Mouse (Mus musculus) heart, adult 18-20 months (tissue): ENCODE results near the gene Akap1. TPM values are rescaled to one million over a fixed set of nuclear protein-coding genes. Genes with fewer than 3 reads are reported as not detected.

Experiments
- DNase-seq, 2 experiments: peaks; one replicate each; pipeline ENCODE4 v3.0.0; 2021 to 2022; ENCODE audit warnings: mixed read lengths in 1 of 2
- total RNA-seq, 2 experiments: library from RNA; stranded (reverse); gene quantifications; 2 replicates each; pipeline ENCODE4 v1.2.3; 2021

Akap1 gene
- total RNA-seq, 2 experiments from 2014 or later: 147 to 157 TPM

DNA sequence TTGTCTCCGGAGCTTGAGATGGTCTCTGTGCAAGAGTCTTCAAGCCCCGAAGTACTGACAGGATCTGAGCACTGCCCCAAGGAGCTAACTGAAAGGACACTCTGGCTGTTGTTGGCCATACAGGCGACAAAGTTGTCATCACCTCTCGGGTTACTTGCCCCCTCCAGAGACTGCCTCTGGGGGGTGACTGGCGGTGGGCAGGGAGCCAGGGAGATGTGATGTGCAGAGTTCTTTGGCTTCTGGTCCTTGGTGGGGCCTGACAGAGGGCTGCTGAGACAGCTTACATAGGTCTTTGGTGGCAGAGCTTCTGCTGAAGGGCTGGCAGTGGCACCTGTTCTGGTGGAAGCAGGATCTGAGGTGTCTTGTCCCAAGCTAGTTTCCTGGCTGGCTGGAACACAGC, 20.0 kb downstream of the Akap1 start:
- DNase-seq: no peak

GRCm38 (mm10) chr11:88843305-88843704, 21.1 kb downstream of the Akap1 start:
- DNase-seq: no peak

GRCm38 (mm10) chr11:88842315-88842975, 21.9 kb downstream of the Akap1 start:
- no peak for DNase-seq

DNA sequence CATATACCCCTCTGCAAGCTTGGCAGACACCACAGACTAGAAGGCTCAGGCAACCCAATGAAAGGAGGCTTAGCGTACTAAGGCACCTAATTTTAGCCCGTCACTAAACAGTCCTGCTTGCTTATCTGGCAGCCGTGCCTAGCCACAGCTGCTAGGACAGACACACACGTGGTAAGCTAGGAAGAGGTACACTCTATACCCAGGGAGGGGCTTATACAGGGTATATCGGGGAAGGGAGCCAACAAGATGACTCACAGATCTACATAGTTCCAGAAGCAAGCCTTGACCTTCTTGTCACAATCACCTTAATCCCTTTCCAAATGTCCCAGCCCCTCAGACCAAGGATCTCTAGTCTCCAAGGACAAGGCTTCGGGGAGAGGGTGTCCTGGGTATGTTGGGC, 23.0 kb downstream of the Akap1 start:
- DNase-seq: peak; percentile 53 to 71

- no peak for DNase-seq
Observed at GRCm38 (mm10) chr11:88840724-88841350, 23.5 kb downstream of the Akap1 start.

- DNase-seq: no peak
Observed at GRCm38 (mm10) chr11:88840292-88840691, 24.1 kb downstream of the Akap1 start.

GRCm38 (mm10) chr11:88839379-88839778, 25.0 kb downstream of the Akap1 start:
- no peak for DNase-seq

DNA sequence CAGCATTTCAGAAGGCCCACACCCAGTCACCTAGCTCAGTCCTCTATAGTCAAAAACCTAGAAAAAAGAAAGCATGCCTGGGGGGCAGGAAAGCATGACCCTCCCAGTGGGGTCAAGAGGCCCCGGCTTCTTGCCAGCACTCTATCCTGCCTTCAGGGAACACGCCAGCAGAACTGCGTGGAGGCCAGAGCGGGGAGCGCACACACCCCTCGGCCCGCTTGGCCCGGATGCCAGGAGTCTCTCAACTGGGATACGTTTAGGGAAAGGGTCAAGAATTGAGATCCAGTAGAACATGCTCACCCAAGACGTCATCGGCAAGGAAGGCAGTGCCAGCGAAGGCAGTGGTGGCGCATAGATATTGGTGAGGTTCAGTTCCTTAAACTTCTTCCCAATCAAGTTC, 25.8 kb downstream of the Akap1 start:
- DNase-seq: peak in 1 of 2 experiments; percentile 38

- no peak for DNase-seq
Observed at GRCm38 (mm10) chr11:88834606-88835005, 29.8 kb downstream of the Akap1 start.

DNA sequence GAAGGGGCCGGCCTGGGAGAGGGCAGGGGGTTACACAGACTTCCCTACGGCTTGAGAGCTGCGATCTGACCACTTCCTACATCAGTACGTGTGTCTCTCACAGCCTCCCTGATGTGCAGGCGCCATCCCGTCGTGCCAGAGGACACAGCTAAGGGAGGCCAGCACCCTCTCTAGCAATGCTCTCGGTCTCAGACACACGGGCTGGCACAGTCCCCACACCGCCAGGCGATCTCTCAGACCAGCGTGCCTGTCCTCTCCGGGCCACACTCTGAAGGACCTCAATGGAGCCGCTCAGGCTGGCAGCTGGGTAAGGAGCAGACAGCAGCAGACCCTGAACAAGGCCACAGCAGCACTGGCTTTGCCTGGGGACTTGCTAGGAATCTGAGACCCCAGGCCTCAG, 30.3 kb downstream of the Akap1 start:
- peak in 1 of 2 experiments; percentile 41 for DNase-seq

DNA sequence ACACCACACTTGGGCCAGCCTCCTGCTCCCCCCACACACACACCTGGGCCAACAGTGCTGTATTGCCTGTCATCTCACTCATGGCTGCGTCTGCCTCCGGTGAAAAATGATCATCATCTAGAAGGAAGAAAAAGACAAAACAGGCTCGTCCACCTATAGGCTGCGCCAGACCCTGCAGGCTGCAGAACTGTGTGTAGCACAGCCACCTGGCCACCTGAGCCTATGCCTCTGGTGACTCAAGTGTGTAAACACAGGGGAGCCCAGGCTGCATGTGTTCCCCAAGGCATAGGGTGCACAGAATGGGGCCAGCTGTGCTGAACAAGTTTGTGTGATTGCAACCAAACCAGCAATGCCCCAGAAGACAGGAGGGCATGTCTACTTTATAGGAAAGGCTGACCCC, 31.3 kb downstream of the Akap1 start:
- no peak for DNase-seq

- no peak for DNase-seq
Observed at GRCm38 (mm10) chr11:88830257-88830804, 34.1 kb downstream of the Akap1 start.

DNA sequence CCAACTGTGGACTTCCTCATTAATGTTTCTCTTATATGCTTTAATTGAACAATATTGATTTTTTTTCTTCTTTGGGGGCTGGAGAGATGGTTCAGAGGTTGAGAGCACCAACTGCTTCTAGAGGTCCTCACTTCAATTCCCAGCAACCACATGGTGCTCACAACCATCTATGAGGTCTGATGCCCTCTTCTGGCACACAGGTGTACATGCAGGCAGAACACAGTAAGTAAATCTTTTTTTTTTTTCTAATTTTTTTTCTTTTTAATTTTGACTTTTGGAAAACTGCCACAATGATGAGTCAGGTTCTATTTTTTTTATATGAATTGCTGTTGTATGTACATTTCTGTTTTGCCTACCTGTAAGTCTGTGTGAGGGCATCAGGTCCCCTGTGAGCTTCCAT, 35.9 kb downstream of the Akap1 start:
- no peak for DNase-seq

GRCm38 (mm10) chr11:88825909-88826308, 38.5 kb downstream of the Akap1 start:
- no peak for DNase-seq

- peak; percentile 72 to 86 for DNase-seq
Observed at GRCm38 (mm10) chr11:88822991-88823390, 41.4 kb downstream of the Akap1 start.

GRCm38 (mm10) chr11:88822526-88822925, 41.9 kb downstream of the Akap1 start:
- no peak for DNase-seq

GRCm38 (mm10) chr11:88820742-88821576, 43.4 kb downstream of the Akap1 start:
- DNase-seq: peak; percentile 41 to 51

DNA sequence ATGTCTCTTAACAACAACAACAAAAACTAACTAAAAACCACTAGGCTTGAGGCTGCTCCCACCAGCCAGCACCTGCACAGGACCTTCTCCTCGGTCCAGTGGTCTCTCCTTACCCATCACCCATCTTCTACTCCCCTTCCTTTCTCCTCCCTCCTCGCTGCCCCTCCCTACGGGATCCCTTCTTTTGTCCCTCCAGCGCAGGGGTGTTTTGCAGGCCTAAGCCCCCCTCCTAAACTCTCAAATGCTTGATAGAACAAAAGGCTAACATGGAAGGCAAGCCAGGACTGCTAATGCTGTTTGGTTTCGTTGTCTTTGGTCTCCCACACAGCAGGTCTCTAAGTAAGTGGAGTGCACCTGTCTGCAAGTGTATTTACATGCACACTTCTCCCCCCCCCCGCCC, 44.1 kb downstream of the Akap1 start:
- no peak for DNase-seq

GRCm38 (mm10) chr11:88817061-88817460, 47.3 kb downstream of the Akap1 start:
- DNase-seq: no peak

DNA sequence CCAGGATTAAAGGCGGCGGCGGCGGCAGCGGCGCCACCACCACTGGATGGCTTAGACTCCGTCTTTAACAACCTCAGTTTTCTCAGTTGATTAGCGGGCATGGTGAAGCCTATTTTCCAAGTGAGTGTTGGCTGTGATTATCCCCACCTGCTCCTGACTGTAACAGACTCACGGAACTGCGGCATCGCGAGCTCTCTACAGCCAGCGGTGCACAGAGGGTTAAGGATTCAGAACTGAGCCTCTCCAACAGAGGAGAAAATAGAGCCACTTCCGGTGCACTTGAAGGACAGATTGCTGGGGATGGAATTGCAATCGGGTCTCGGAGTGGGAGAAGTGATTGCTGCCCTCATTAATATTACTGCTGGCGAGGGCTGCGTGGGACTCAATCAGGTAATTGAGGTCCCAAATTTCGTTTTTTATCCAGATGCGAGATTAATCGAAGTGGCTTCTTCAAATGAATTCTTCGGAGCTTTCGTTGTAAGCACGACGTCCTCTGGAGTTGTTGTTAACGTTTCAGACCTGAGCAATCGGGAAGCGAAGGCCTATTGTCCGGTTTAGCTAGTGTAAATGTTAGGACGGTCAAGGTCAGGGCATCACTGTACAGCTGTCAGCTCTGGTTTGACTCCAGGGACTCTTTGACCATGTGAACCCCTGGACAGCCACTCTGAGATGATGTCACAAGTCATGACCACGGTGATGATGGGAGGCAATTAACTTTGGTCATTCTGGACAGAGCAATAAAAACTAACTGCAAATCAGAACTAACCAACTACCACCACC, 61.0 kb downstream of the Akap1 start:
- peak in 1 of 2 experiments; percentile 16 for DNase-seq

DNA sequence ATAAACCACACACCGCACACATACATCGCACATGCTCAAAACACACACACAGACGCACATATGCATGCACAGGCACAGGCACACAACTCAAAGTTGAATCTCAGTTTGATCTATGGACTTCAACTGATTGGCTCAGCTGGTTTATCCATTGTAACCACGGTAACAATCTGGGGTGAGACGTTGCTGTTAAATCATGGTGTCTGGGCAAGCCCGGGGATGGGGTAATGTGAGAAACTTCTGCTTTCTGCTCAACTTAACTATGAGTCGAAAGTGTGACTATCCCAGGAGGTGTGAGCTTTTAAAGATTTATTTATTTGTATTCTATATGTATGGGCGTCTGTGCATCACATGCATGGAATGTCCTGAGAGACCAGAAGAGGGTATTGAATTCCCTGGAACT, 68.2 kb downstream of the Akap1 start:
- no peak for DNase-seq

DNA sequence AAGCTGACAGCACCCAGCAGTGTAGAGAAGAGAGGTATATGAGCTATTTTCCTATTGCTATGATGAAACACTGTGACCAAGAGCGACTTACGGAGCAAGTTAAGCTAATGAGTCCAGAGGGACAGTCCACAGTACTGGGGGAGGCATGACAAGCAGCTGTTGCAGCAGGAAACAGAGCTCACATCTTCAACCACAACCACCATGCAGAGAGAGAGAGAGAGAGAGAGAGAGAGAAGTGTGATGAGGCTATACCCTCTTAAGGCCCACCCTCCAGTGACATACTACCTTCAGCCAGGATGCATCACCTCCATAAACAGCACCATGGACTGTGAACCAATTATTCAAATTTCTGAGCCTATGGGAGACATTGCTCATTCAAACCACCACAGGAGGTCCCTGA, 74.5 kb downstream of the Akap1 start:
- no peak for DNase-seq
